ENCODE assay signal across 24 mouse cellular contexts in genomic region chr4:111528961-111529360, GRCm38 (mm10).
DNase-seq lines count a peak whose midpoint lies in the region; ATAC-seq and TF ChIP-seq lines count a peak whose summit lies in the region.
"Had no signal": no experiment of that assay in that cellular context is flagged by ENCODE, and none has a peak within 500 bp of the region (broad histone marks: within the 10 kb centered on the region; RNA-seq: fewer than 3 reads in every experiment).

No protein-coding gene starts in this region.

- H3K9ac ChIP-seq in hindbrain, embryonic 14.5 days, result no peak overlapping the region
- H3K9ac ChIP-seq in hindbrain, embryonic 13.5 days, result no peak overlapping the region
- H3K9ac ChIP-seq in midbrain, embryonic 11.5 days (ENCODE audit: low read length), result no peak overlapping the region
- no peak overlapping the region for H3K9ac ChIP-seq in midbrain, embryonic 15.5 days
- H3K9ac ChIP-seq: embryonic facial prominence, embryonic 12.5 days; forebrain, embryonic 13.5 days had no signal

- H3K4me1 ChIP-seq in hindbrain, embryonic 14.5 days (replicated peaks; ENCODE audit: control insufficient read depth, insufficient read depth, low read length), result no peaks in the 10 kb centered on the region
- peaks cover 3% of the 10 kb centered on the region; the same call in 1 of the 2 replicates for H3K4me1 ChIP-seq in hindbrain, embryonic 13.5 days (replicated peaks)
- H3K4me1 ChIP-seq in midbrain, embryonic 11.5 days (ENCODE audit: control insufficient read depth, insufficient read depth, low read length), result no peaks in the 10 kb centered on the region
- no peaks in the 10 kb centered on the region for H3K4me1 ChIP-seq in midbrain, embryonic 15.5 days
- H3K4me1 ChIP-seq in spleen, adult 2 months (ENCODE audit: control insufficient read depth, insufficient read depth, insufficient read length), result no peaks in the 10 kb centered on the region
- H3K4me1 ChIP-seq: embryonic facial prominence, embryonic 10.5 days; embryonic facial prominence, embryonic 12.5 days; forebrain, embryonic 13.5 days had no signal

- no peak overlapping the region for H3K4me2 ChIP-seq in hindbrain, embryonic 14.5 days (replicated peaks)
- no peak overlapping the region for H3K4me2 ChIP-seq in hindbrain, embryonic 13.5 days
- no peak overlapping the region for H3K4me2 ChIP-seq in midbrain, embryonic 11.5 days
- no peak overlapping the region for H3K4me2 ChIP-seq in midbrain, embryonic 15.5 days
- H3K4me2 ChIP-seq: embryonic facial prominence, embryonic 12.5 days; forebrain, embryonic 13.5 days had no signal

- no peak overlapping the region for H3K4me3 ChIP-seq in hindbrain, embryonic 14.5 days (replicated peaks; ENCODE audit: low read length)
- H3K4me3 ChIP-seq in hindbrain, embryonic 13.5 days, result no peak overlapping the region
- H3K4me3 ChIP-seq in midbrain, embryonic 11.5 days (ENCODE audit: low read depth, low read length), result no peak overlapping the region
- H3K4me3 ChIP-seq in midbrain, embryonic 15.5 days, result no peak overlapping the region
- no peak overlapping the region for H3K4me3 ChIP-seq in spleen, adult 2 months (ENCODE audit: extremely low read depth, insufficient read depth, insufficient read length)
- H3K4me3 ChIP-seq: embryonic facial prominence, embryonic 10.5 days; embryonic facial prominence, embryonic 12.5 days; forebrain, embryonic 13.5 days had no signal

- DNase-seq in heart, adult 11 months, result peak; percentile 55
- DNase-seq in heart, adult 9 months (ENCODE audit: low spot score in 2 of 2), result no peak
- no peak for DNase-seq in hindbrain, embryonic 14.5 days (ENCODE audit: low spot score)
- DNase-seq in midbrain, embryonic 11.5 days (ENCODE audit: low spot score, missing footprints), result peak; percentile 60
- DNase-seq in spleen, adult 2 months (ENCODE audit: low read depth in 1 of 2, low spot score in 2 of 2), result no peak
- no peak for DNase-seq in spleen, adult 18-20 months
- DNase-seq: adrenal gland, adult 8-10 months; adrenal gland, postnatal 14 days; adrenal gland, postnatal 36 days; B cell, adult 2 months; cerebellum, adult 11-12 months; cerebellum, adult 2 months; cerebellum, adult 9-10 months; cerebellum, postnatal 25 days had no signal

- H3K36me3 ChIP-seq in hindbrain, embryonic 14.5 days (replicated peaks; ENCODE audit: control insufficient read depth, insufficient read depth), result no peaks in the 10 kb centered on the region
- no peaks in the 10 kb centered on the region for H3K36me3 ChIP-seq in hindbrain, embryonic 13.5 days
- H3K36me3 ChIP-seq in midbrain, embryonic 11.5 days (ENCODE audit: control insufficient read depth, insufficient read depth, low read length), result no peaks in the 10 kb centered on the region
- no peaks in the 10 kb centered on the region for H3K36me3 ChIP-seq in midbrain, embryonic 15.5 days (replicated peaks)
- no peaks in the 10 kb centered on the region for H3K36me3 ChIP-seq in spleen, adult 2 months (ENCODE audit: control insufficient read depth, insufficient read depth, low read length)
- H3K36me3 ChIP-seq: embryonic facial prominence, embryonic 10.5 days; embryonic facial prominence, embryonic 12.5 days; G1E had no signal

- no peaks in the 10 kb centered on the region for H3K27me3 ChIP-seq in hindbrain, embryonic 14.5 days (ENCODE audit: control insufficient read depth, insufficient read depth, low read length)
- H3K27me3 ChIP-seq in hindbrain, embryonic 13.5 days, result no peaks in the 10 kb centered on the region
- H3K27me3 ChIP-seq in midbrain, embryonic 11.5 days (ENCODE audit: control insufficient read depth, insufficient read depth, low read length), result no peaks in the 10 kb centered on the region
- H3K27me3 ChIP-seq in midbrain, embryonic 15.5 days (replicated peaks), result no peaks in the 10 kb centered on the region
- no peaks in the 10 kb centered on the region for H3K27me3 ChIP-seq in spleen, adult 2 months (ENCODE audit: control insufficient read depth, insufficient read depth, low read length)
- H3K27me3 ChIP-seq: CH12.LX; embryonic facial prominence, embryonic 12.5 days; forebrain, embryonic 13.5 days; Patski had no signal

- TF ChIP-seq CTCF in spleen, adult 2 months (IDR thresholded peaks at IDR 0.05; ENCODE audit: extremely low read depth, insufficient read depth, insufficient read length, insufficient replicate concordance), result no peak

- no peak for TF ChIP-seq POLR2A in spleen, adult 2 months (IDR thresholded peaks at IDR 0.05; ENCODE audit: low read depth, low read length)

- no peaks in the 10 kb centered on the region for H3K9me3 ChIP-seq in hindbrain, embryonic 14.5 days (ENCODE audit: control insufficient read depth, low read length)
- no peaks in the 10 kb centered on the region for H3K9me3 ChIP-seq in hindbrain, embryonic 13.5 days
- H3K9me3 ChIP-seq in midbrain, embryonic 11.5 days (ENCODE audit: control insufficient read depth, low read length), result no peaks in the 10 kb centered on the region
- no peaks in the 10 kb centered on the region for H3K9me3 ChIP-seq in midbrain, embryonic 15.5 days
- H3K9me3 ChIP-seq: embryonic facial prominence, embryonic 10.5 days; embryonic facial prominence, embryonic 12.5 days; forebrain, embryonic 13.5 days had no signal

- ATAC-seq in hindbrain, embryonic 14.5 days (ENCODE audit: low FRiP score), result no peak
- ATAC-seq in hindbrain, embryonic 13.5 days (ENCODE audit: low FRiP score), result no peak
- no peak for ATAC-seq in midbrain, embryonic 11.5 days (ENCODE audit: low FRiP score)
- no peak for ATAC-seq in midbrain, embryonic 15.5 days (replicated peaks)
- ATAC-seq: activated CD4-positive, CD25-positive, alpha-beta regulatory T cell, adult 4 months; CD4-positive, CD25-positive, alpha-beta regulatory T cell, adult 4 months; forebrain, embryonic 13.5 days; Patski had no signal

- 0 out of 2 replicates have a peak overlapping the region, but pooled peaks have one; percentile 14 for H3K27ac ChIP-seq in hindbrain, embryonic 14.5 days
- no peak overlapping the region for H3K27ac ChIP-seq in hindbrain, embryonic 13.5 days
- H3K27ac ChIP-seq in midbrain, embryonic 11.5 days (ENCODE audit: low read depth, low read length), result no peak overlapping the region
- no peak overlapping the region for H3K27ac ChIP-seq in midbrain, embryonic 15.5 days
- 0 out of 2 replicates have a peak overlapping the region, but pooled peaks have one; percentile 12 for H3K27ac ChIP-seq in spleen, adult 2 months (ENCODE audit: insufficient read depth, low read length)
- H3K27ac ChIP-seq: embryonic facial prominence, embryonic 10.5 days; embryonic facial prominence, embryonic 12.5 days; forebrain, embryonic 13.5 days had no signal

- 94% methylated on average over 6 of the region's 6 CpGs for WGBS in hindbrain, embryonic 14.5 days
- 91% methylated on average over 6 of the region's 6 CpGs for WGBS in hindbrain, embryonic 13.5 days
- WGBS in midbrain, embryonic 11.5 days, result 93% methylated on average over 6 of the region's 6 CpGs
- WGBS in midbrain, embryonic 15.5 days, result 90% methylated on average over 6 of the region's 6 CpGs
- 88% methylated on average over 6 of the region's 6 CpGs for WGBS in spleen, adult 2 months

Comparison
In these comparisons a context has a peak if more than half of its experiments do, and no peak if none do; other contexts are left out.
1. DNase-seq: peak in heart, adult 11 months (single experiment) and midbrain, embryonic 11.5 days (single experiment); none in heart, adult 9 months (0 of 2), hindbrain, embryonic 14.5 days (single experiment), spleen, adult 2 months (0 of 2) and spleen, adult 18-20 months (0 of 2).
2. H3K27ac ChIP-seq: peak in hindbrain, embryonic 14.5 days (single experiment) and spleen, adult 2 months (single experiment); none in hindbrain, embryonic 13.5 days (single experiment), midbrain, embryonic 11.5 days (single experiment) and midbrain, embryonic 15.5 days (single experiment).